Mouse (Mus musculus) CH12.LX (cell line): ENCODE measurements around the gene Prkch. TPM values are rescaled to one million over a fixed set of nuclear protein-coding genes. Genes with fewer than 3 reads are reported as not detected.

Source experiments
- DNase-seq: peaks from one replicate; pipeline ENCODE4 v3.0.0-alpha.2; 2013; ENCODE audit errors: extremely low read depth
- H3K27ac ChIP-seq: 2 replicates; pipeline ENCODE4 v1.5.1; 2012; ENCODE audit warnings: low read depth, mild to moderate bottlenecking, control low read depth, moderate library complexity; ENCODE audit not compliant: insufficient read depth
- H3K27me3 ChIP-seq: replicated peaks from 2 replicates; pipeline ENCODE3; 2012; ENCODE audit warnings: inconsistent platforms
- H3K36me3 ChIP-seq, 2 experiments: replicated peaks in 1 of 2; 2 replicates each; pipeline versions ENCODE3 to v1.6.1; 2012; ENCODE audit warnings: inconsistent platforms in 1 of 2, low read length in 1 of 2, mild to moderate bottlenecking in 1 of 2, mixed read lengths in 1 of 2, moderate library complexity in 1 of 2; ENCODE audit not compliant: control insufficient read depth in 1 of 2, insufficient read depth in 1 of 2
- H3K4me1 ChIP-seq, 2 experiments: 2 replicates each; pipeline ENCODE4 v1.6.1; 2012; ENCODE audit warnings: inconsistent platforms in 1 of 2, moderate library complexity in 1 of 2; ENCODE audit not compliant: insufficient read depth in 2 of 2, control insufficient read depth in 1 of 2
- H3K4me2 ChIP-seq: 2 replicates; pipeline ENCODE4 v1.6.1; 2012; ENCODE audit warnings: low read depth, mild to moderate bottlenecking, control low read depth; ENCODE audit not compliant: poor library complexity, insufficient read depth, severe bottlenecking
- H3K4me3 ChIP-seq, 3 experiments: fragments of 150-350 bp in 1 of 3; sonication (generic) in 1 of 3; replicated peaks in 1 of 3; 2 replicates each; pipeline versions ENCODE3 to v1.5.1; 2011 to 2012; ENCODE audit warnings: low read depth in 2 of 3, low read length in 2 of 3, mild to moderate bottlenecking in 2 of 3, moderate library complexity in 2 of 3, control low read depth in 1 of 3, improper control_type of control experiment in 1 of 3, inconsistent platforms in 1 of 3, mixed read lengths in 1 of 3; ENCODE audit not compliant: poor library complexity in 1 of 3
- H3K79me2 ChIP-seq: replicated peaks from 2 replicates; pipeline ENCODE4 v1.6.1; 2012; ENCODE audit warnings: mild to moderate bottlenecking, moderate library complexity; ENCODE audit not compliant: control insufficient read depth, poor library complexity, insufficient read depth, severe bottlenecking; ENCODE audit errors: extremely low read depth
- H3K9ac ChIP-seq: 2 replicates; pipeline ENCODE4 v1.6.1; 2012; ENCODE audit warnings: low read depth, mild to moderate bottlenecking, control low read depth, moderate library complexity; ENCODE audit not compliant: insufficient read depth
- H3K9me3 ChIP-seq: replicated peaks from 2 replicates; pipeline ENCODE3; 2012; ENCODE audit warnings: low read length, inconsistent platforms, mixed read lengths
- E2F4 ChIP-seq: IDR thresholded peaks from 2 replicates; pipeline ENCODE4 v1.6.1; 2011; ENCODE audit warnings: low read depth, low read length, improper control_type of control experiment; ENCODE audit not compliant: insufficient replicate concordance
- EP300 ChIP-seq: IDR thresholded peaks from 2 replicates; pipeline ENCODE4 v1.6.1; 2011; ENCODE audit warnings: low read length, improper control_type of control experiment
- GABPA ChIP-seq: IDR thresholded peaks from 2 replicates; pipeline ENCODE4 v1.6.1; 2012; ENCODE audit warnings: low read depth, low read length, improper control_type of control experiment, inconsistent platforms; ENCODE audit not compliant: insufficient replicate concordance
- HCFC1 ChIP-seq: IDR thresholded peaks from 2 replicates; pipeline ENCODE4 v1.6.1; 2012; ENCODE audit warnings: low read depth, mild to moderate bottlenecking, inconsistent platforms, low read length, improper control_type of control experiment
- KAT2A ChIP-seq: IDR thresholded peaks from 2 replicates; pipeline ENCODE4 v1.6.1; 2012; ENCODE audit warnings: low read length, improper control_type of control experiment, inconsistent platforms; ENCODE audit not compliant: insufficient replicate concordance
- MAZ ChIP-seq: IDR thresholded peaks from 2 replicates; pipeline ENCODE4 v1.6.1; 2012; ENCODE audit warnings: low read depth, mild to moderate bottlenecking, inconsistent platforms, low read length, improper control_type of control experiment, moderate library complexity
- MEF2A ChIP-seq: IDR thresholded peaks from 2 replicates; pipeline ENCODE4 v1.6.1; 2014; ENCODE audit warnings: low read depth, mild to moderate bottlenecking, inconsistent platforms, low read length, improper control_type of control experiment, borderline replicate concordance
- MXI1 ChIP-seq: IDR thresholded peaks from 2 replicates; pipeline ENCODE4 v1.6.1; 2011; ENCODE audit warnings: mild to moderate bottlenecking, low read depth, low read length, improper control_type of control experiment
- MYC ChIP-seq: IDR thresholded peaks from 2 replicates; pipeline ENCODE4 v1.6.1; 2011; ENCODE audit warnings: low read depth, mild to moderate bottlenecking, improper control_type of control experiment, low read length
- NELFE ChIP-seq: IDR thresholded peaks from 2 replicates; pipeline ENCODE4 v1.6.1; 2011; ENCODE audit warnings: low read depth, low read length, improper control_type of control experiment
- RAD21 ChIP-seq: IDR thresholded peaks from 2 replicates; pipeline ENCODE4 v1.6.1; 2011; ENCODE audit warnings: low read depth, mild to moderate bottlenecking, low read length, improper control_type of control experiment, moderate library complexity
- RCOR1 ChIP-seq: conservative IDR thresholded peaks from 2 replicates; pipeline ENCODE4 v1.6.1; 2012; ENCODE audit warnings: low read depth, mild to moderate bottlenecking, inconsistent platforms, low read length, improper control_type of control experiment
- SIN3A ChIP-seq: IDR thresholded peaks from 2 replicates; pipeline ENCODE4 v1.6.1; 2012; ENCODE audit warnings: low read length, improper control_type of control experiment, inconsistent platforms
- SMC3 ChIP-seq: IDR thresholded peaks from 2 replicates; pipeline ENCODE4 v1.6.1; 2011; ENCODE audit warnings: low read depth, low read length, improper control_type of control experiment
- TBP ChIP-seq: conservative IDR thresholded peaks from 2 replicates; pipeline ENCODE4 v1.6.1; 2011; ENCODE audit warnings: low read depth, low read length, improper control_type of control experiment
- TCF12 ChIP-seq: IDR thresholded peaks from 2 replicates; pipeline ENCODE4 v1.6.1; 2014; ENCODE audit warnings: low read depth, mild to moderate bottlenecking, inconsistent platforms, low read length, improper control_type of control experiment
- UBTF ChIP-seq: IDR thresholded peaks from 2 replicates; pipeline ENCODE4 v1.6.1; 2012; ENCODE audit warnings: low read depth, mild to moderate bottlenecking, inconsistent platforms, low read length, improper control_type of control experiment, moderate library complexity
- USF2 ChIP-seq: conservative IDR thresholded peaks from 2 replicates; pipeline ENCODE4 v1.6.1; 2011; ENCODE audit warnings: low read depth, low read length, improper control_type of control experiment
- ZKSCAN1 ChIP-seq: IDR thresholded peaks from 2 replicates; pipeline ENCODE4 v1.6.1; 2012; ENCODE audit warnings: low read depth, inconsistent platforms, low read length, improper control_type of control experiment, borderline replicate concordance
- ZMIZ1 ChIP-seq: IDR thresholded peaks from 2 replicates; pipeline ENCODE4 v1.6.1; 2012; ENCODE audit warnings: low read depth, mild to moderate bottlenecking, inconsistent platforms, low read length, improper control_type of control experiment
- dilution Hi-C: fragments of 300-500 bp; cut with MboI; formaldehyde crosslinking; loops from 2 replicates; pipeline ENCODE4 v1.14.3; 2020; ENCODE audit warnings: low sequenced_read_pairs; ENCODE audit not compliant: extremely low pct_unique_long_range_greater_than_20kb, extremely low pct_ligation_motif_present
- in situ Hi-C: fragments of 300-500 bp; cut with MboI; formaldehyde crosslinking; loops from 3 replicates; pipeline ENCODE4 v1.14.3; 2019; ENCODE audit warnings: low sequenced_read_pairs, low pct_ligation_motif_present, low pct_unique_long_range_greater_than_20kb, mixed read lengths
- polyA plus RNA-seq: library from polyadenylated mRNA; unstranded; fragments of >175 nt; gene quantifications from 2 replicates; pipeline ENCODE4 v1.2.1, GENCODE M21; 2012; ENCODE audit warnings: low read depth; ENCODE audit not compliant: insufficient read length
- total RNA-seq, 2 experiments: library from RNA; depleted of rRNA; stranded (reverse); fragments of 300-350 nt in 1 of 2; fragments of >200 nt in 1 of 2; gene quantifications; 2 replicates each; pipeline ENCODE4 v1.2.3; 2012 to 2014

Gene Prkch
- total and polyA plus RNA-seq, 3 experiments: 0.76 to 2.3 (median 1.8) TPM

- dilution Hi-C loops: no loop called here
- no peak overlapping the region for H3K27ac ChIP-seq
- in situ Hi-C loops: no loop called here
- peaks cover 7 to 18% of the 10 kb centered on the region in 2 experiments for H3K4me1 ChIP-seq
- TF ChIP-seq HCFC1 (no peak), KAT2A (no peak), ZKSCAN1 (no peak), NELFE (no peak), MYC (no peak), MAZ (no peak), RCOR1 (no peak), UBTF (no peak), TCF12 (no peak), EP300 (no peak), E2F4 (no peak), MEF2A (no peak), SIN3A (no peak), ZMIZ1 (no peak), SMC3 (no peak), USF2 (no peak), MXI1 (no peak), RAD21 (no peak), TBP (no peak)
- peaks cover 19% of the 10 kb centered on the region for H3K27me3 ChIP-seq
- no peak overlapping the region for H3K4me2 ChIP-seq
- H3K4me3 ChIP-seq: no peak overlapping the region
- H3K79me2 ChIP-seq: no peaks in the 10 kb centered on the region
- H3K9me3 ChIP-seq: no peaks in the 10 kb centered on the region
- no peak for DNase-seq
- H3K9ac ChIP-seq: no peak overlapping the region
- no peaks in the 10 kb centered on the region for H3K36me3 ChIP-seq
Observed at GRCm38 (mm10) chr12:73587262-73587661, 2.7 kb downstream of the Prkch start.

DNA sequence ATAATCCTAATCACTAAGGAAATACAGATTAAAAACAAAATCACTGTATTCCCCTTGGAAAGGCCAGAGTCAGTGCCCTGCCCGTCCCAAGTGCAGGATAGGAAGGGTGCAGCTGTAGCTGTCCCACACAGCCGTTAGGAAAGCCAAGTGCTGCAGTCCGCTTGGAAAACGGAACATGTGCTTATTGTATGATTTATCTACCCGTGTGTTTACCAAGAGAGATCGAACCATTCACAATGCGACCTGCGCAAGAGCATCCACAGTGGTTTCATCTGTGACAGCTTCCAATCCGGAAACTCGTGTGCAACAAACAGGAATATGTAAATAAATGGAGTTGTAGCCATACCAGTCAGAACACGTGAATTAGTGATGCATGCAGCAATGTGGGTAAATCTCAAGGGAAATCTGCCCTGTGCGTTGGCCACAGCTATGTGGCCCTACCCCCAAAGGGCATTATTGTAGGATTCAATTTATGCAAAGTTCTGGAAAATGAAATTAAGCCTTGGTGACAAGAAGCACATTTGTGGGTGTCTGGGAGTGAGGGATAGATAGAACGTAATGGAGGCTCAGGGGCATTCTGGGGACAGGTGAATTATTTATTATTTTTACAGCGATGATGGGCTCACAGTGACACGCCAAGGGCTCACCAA, 6.2 kb downstream of the Prkch start:
- H3K4me2 ChIP-seq: no peak overlapping the region
- H3K9ac ChIP-seq: no peak overlapping the region
- no peaks in the 10 kb centered on the region for H3K9me3 ChIP-seq
- no peaks in the 10 kb centered on the region for H3K79me2 ChIP-seq
- H3K27ac ChIP-seq: no peak overlapping the region
- DNase-seq: no peak
- in situ Hi-C loops (no loop called here), dilution Hi-C loops (no loop called here)
- no peaks in the 10 kb centered on the region for H3K36me3 ChIP-seq
- no peak overlapping the region for H3K4me3 ChIP-seq
- no peak for TF ChIP-seq MYC
- no peak for TF ChIP-seq KAT2A
- no peak for TF ChIP-seq E2F4
- TF ChIP-seq GABPA: no peak
- TF ChIP-seq, all 38 proteins: peak for 0
- H3K4me1 ChIP-seq: peaks cover 10 to 25% of the 10 kb centered on the region in 2 experiments; a peak in 3 of 4 replicates
- peaks cover 6% of the 10 kb centered on the region for H3K27me3 ChIP-seq
